Mouse (Mus musculus) erythroblast, embryonic 14.5 days (primary cell): ENCODE results near the gene Rgs8.

Source experiments
- GATA1 ChIP-seq: IDR thresholded peaks from 2 replicates; pipeline ENCODE4 v1.6.1; 2012; ENCODE audit warnings: low read length, inconsistent platforms, mixed read lengths
- TAL1 ChIP-seq: IDR thresholded peaks from 3 replicates; pipeline ENCODE4 v1.6.1; 2012; ENCODE audit warnings: low read length, inconsistent platforms, mixed read lengths

- TF ChIP-seq GATA1 (no peak), TAL1 (no peak)
Observed at GRCm38 (mm10) chr1:153711544-153712262, 58.9 kb downstream of the Rgs8 start.
